Mouse (Mus musculus) embryo, embryonic 9.5 days (tissue): Measurements from ENCODE around the gene Mtmr3.

Source experiments
- DNase-seq: peaks from one replicate; pipeline ENCODE4 v3.0.0-alpha.2; 2017; ENCODE audit errors: extremely low spot score

Gene Mtmr3

GRCm38 (mm10) chr11:4466191-4466590 is 128.5 kb downstream of the Mtmr3 start:
- no peak for DNase-seq

GRCm38 (mm10) chr11:4464616-4465015 is 130.0 kb downstream of the Mtmr3 start:
- no peak for DNase-seq

GRCm38 (mm10) chr11:4464186-4464585 is 130.5 kb downstream of the Mtmr3 start:
- DNase-seq: no peak

GRCm38 (mm10) chr11:4462868-4463267 is 131.8 kb downstream of the Mtmr3 start:
- no peak for DNase-seq

- peak; percentile 21 for DNase-seq
These were observed 133.5 kb downstream of the Mtmr3 start for GRCm38 (mm10) chr11:4461154-4461553.

GRCm38 (mm10) chr11:4460615-4461014 is 134.0 kb downstream of the Mtmr3 start:
- DNase-seq: no peak

- DNase-seq: no peak
These were observed 139.6 kb downstream of the Mtmr3 start for GRCm38 (mm10) chr11:4454895-4455535.

GRCm38 (mm10) chr11:4452467-4453184 is 142.0 kb downstream of the Mtmr3 start:
- no peak for DNase-seq

GRCm38 (mm10) chr11:4451116-4451515 is 143.5 kb downstream of the Mtmr3 start:
- peak; percentile 63 for DNase-seq

GRCm38 (mm10) chr11:4446195-4446868 is 148.3 kb downstream of the Mtmr3 start:
- no peak for DNase-seq

- no peak for DNase-seq
These were observed 152.4 kb downstream of the Mtmr3 start for GRCm38 (mm10) chr11:4442280-4442679.

GRCm38 (mm10) chr11:4440978-4441377 is 153.7 kb downstream of the Mtmr3 start, which contains the start of gene Hormad2:
Hormad2 (minus strand) TSS chr11:4441105.
- peak; percentile 26 for DNase-seq

- DNase-seq: no peak
These were observed 156.5 kb downstream of the Mtmr3 start for GRCm38 (mm10) chr11:4438211-4438610.

GRCm38 (mm10) chr11:4437318-4437717 is 157.3 kb downstream of the Mtmr3 start:
- DNase-seq: no peak

- DNase-seq: no peak
These were observed 158.0 kb downstream of the Mtmr3 start for GRCm38 (mm10) chr11:4436631-4437030.

- DNase-seq: no peak
These were observed 160.2 kb downstream of the Mtmr3 start for GRCm38 (mm10) chr11:4434461-4434860.
